Mouse (Mus musculus) E14TG2a.4 (cell line): ENCODE measurements at regions not wholly inside any gene's neighbourhood (a gene's known extent, or its start where the extent isn't known, plus 50 kb on each side); places are given as distances from the start of the nearest gene placed in this dataset.

Source experiments
- H3K27me3 ChIP-seq: 2 replicates; pipeline ENCODE4 v1.6.1; 2014; ENCODE audit warnings: low read length, control low read depth; ENCODE audit not compliant: insufficient read depth
- H3K36me3 ChIP-seq: 2 replicates; pipeline ENCODE4 v1.6.1; 2014; ENCODE audit warnings: low read length, control low read depth; ENCODE audit not compliant: insufficient read depth
- H3K4me1 ChIP-seq: replicated peaks from 2 replicates; pipeline ENCODE4 v1.6.1; 2014; ENCODE audit warnings: low read depth, low read length, control low read depth
- H3K4me3 ChIP-seq: replicated peaks from 2 replicates; pipeline ENCODE4 v1.5.1; 2014; ENCODE audit warnings: mild to moderate bottlenecking, low read length
- H3K9me3 ChIP-seq: 2 replicates; pipeline ENCODE4 v1.6.1; 2014; ENCODE audit warnings: low read length, control low read depth
- CTCF ChIP-seq: conservative IDR thresholded peaks from 2 replicates; pipeline ENCODE4 v1.5.1; 2014; ENCODE audit warnings: low read length
- NANOG ChIP-seq: IDR thresholded peaks from 2 replicates; pipeline ENCODE4 v1.6.1; 2014; ENCODE audit warnings: borderline replicate concordance, low read length, mixed read lengths
- POU5F1 ChIP-seq: IDR thresholded peaks from 2 replicates; pipeline ENCODE4 v1.6.1; 2014; ENCODE audit warnings: low read length, borderline replicate concordance

- Histone ChIP-seq H3K36me3 (no peaks in the 10 kb centered on the region), H3K9me3 (no peaks in the 10 kb centered on the region), H3K27me3 (no peaks in the 10 kb centered on the region), H3K4me3 (no peak overlapping the region), H3K4me1 (no peaks in the 10 kb centered on the region)
- TF ChIP-seq NANOG (no peak), CTCF (no peak), POU5F1 (no peak)
Measured at GRCm38 (mm10) chr6:51320019-51320418, 112.5 kb upstream of the Nfe2l3 start.

DNA sequence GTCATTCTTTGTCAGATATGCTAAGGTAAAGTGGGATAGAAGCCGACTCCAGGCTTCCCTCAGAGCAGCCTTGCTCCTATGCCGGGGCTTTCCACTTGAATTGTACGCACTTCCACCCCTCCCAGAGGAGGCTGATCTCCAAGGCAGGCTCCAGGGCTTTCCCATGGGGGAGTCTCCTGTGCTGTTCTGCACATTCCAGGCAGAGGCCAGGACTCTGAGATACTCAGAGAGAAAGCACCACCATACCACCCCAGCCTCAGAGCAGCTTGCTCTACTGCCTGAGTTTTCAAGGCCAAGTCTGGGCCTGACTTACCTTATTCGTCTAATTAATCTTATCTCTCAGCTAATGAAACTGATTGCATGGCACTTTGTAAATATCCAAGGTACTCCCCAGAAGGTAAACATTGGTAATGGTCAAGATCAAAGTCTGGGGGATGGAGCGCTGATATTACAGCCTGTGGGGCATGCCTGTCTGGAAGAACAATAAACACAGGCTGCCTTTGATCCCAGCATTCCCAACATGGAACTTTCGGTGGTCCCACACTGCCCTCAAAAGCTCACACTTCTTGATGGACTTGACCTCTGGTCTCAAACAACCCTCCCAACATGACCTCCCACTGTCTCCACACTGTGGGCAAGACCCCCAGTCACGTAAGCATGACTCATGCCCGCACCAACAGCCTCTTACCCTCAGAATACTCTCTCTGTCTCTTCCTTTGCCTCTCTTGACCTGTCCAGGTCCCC, 111.6 kb upstream of the Nfe2l3 start:
- no peaks in the 10 kb centered on the region for H3K4me1 ChIP-seq
- H3K27me3 ChIP-seq = no peaks in the 10 kb centered on the region
- TF ChIP-seq NANOG (no peak), CTCF (no peak), POU5F1 (no peak)
- H3K36me3 ChIP-seq = no peaks in the 10 kb centered on the region
- no peak overlapping the region for H3K4me3 ChIP-seq
- no peaks in the 10 kb centered on the region for H3K9me3 ChIP-seq

GRCm38 (mm10) chr6:51326103-51326829, 106.2 kb upstream of the Nfe2l3 start:
- H3K4me3 ChIP-seq = no peak overlapping the region
- no peaks in the 10 kb centered on the region for H3K4me1 ChIP-seq
- TF ChIP-seq POU5F1 (no peak), NANOG (no peak), CTCF (no peak)
- no peaks in the 10 kb centered on the region for H3K9me3 ChIP-seq
- no peaks in the 10 kb centered on the region for H3K36me3 ChIP-seq
- H3K27me3 ChIP-seq = 0 out of 2 replicates have a peak, but pooled peaks cover 4% of the 10 kb centered on the region

GRCm38 (mm10) chr6:51329070-51329995, 103.1 kb upstream of the Nfe2l3 start:
- Histone ChIP-seq H3K4me3 (no peak overlapping the region), H3K4me1 (no peaks in the 10 kb centered on the region), H3K27me3 (0 out of 2 replicates have a peak, but pooled peaks cover 4% of the 10 kb centered on the region), H3K9me3 (no peaks in the 10 kb centered on the region), H3K36me3 (no peaks in the 10 kb centered on the region)
- TF ChIP-seq CTCF (no peak), POU5F1 (no peak), NANOG (no peak)

GRCm38 (mm10) chr6:51330069-51330706, 102.3 kb upstream of the Nfe2l3 start:
- no peak overlapping the region for H3K4me3 ChIP-seq
- no peak for TF ChIP-seq NANOG
- TF ChIP-seq CTCF = no peak
- TF ChIP-seq POU5F1 = no peak
- H3K4me1 ChIP-seq = no peaks in the 10 kb centered on the region; the same call in 1 of the 2 replicates
- H3K27me3 ChIP-seq = 0 out of 2 replicates have a peak, but pooled peaks cover 4% of the 10 kb centered on the region
- H3K36me3 ChIP-seq = no peaks in the 10 kb centered on the region
- no peaks in the 10 kb centered on the region for H3K9me3 ChIP-seq

- Histone ChIP-seq H3K27me3 (0 out of 2 replicates have a peak, but pooled peaks cover 4% of the 10 kb centered on the region), H3K4me3 (no peak overlapping the region), H3K9me3 (no peaks in the 10 kb centered on the region), H3K4me1 (no peaks in the 10 kb centered on the region; the same call in 1 of the 2 replicates), H3K36me3 (no peaks in the 10 kb centered on the region)
- no peak for TF ChIP-seq NANOG
- no peak for TF ChIP-seq POU5F1
- no peak for TF ChIP-seq CTCF
Measured at GRCm38 (mm10) chr6:51332841-51333240, 99.6 kb upstream of the Nfe2l3 start.

GRCm38 (mm10) chr6:51333722-51334360, 98.6 kb upstream of the Nfe2l3 start:
- no peaks in the 10 kb centered on the region for H3K9me3 ChIP-seq
- no peaks in the 10 kb centered on the region; the same call in 1 of the 2 replicates for H3K4me1 ChIP-seq
- no peak for TF ChIP-seq CTCF
- no peak for TF ChIP-seq NANOG
- no peaks in the 10 kb centered on the region for H3K36me3 ChIP-seq
- H3K27me3 ChIP-seq = 0 out of 2 replicates have a peak, but pooled peaks cover 4% of the 10 kb centered on the region
- H3K4me3 ChIP-seq = no peak overlapping the region
